Mouse (Mus musculus) CH12.LX (cell line): ENCODE data around the gene Vamp9. TPM values are rescaled to one million over a fixed set of nuclear protein-coding genes. Genes with fewer than 3 reads are reported as not detected.

ENCODE experiments used
- DNase-seq: peaks from one replicate; pipeline ENCODE4 v3.0.0-alpha.2; 2013; ENCODE audit errors: extremely low read depth
- H3K27ac ChIP-seq: 2 replicates; pipeline ENCODE4 v1.5.1; 2012; ENCODE audit warnings: low read depth, mild to moderate bottlenecking, control low read depth, moderate library complexity; ENCODE audit not compliant: insufficient read depth
- H3K27me3 ChIP-seq: replicated peaks from 2 replicates; pipeline ENCODE3; 2012; ENCODE audit warnings: inconsistent platforms
- H3K36me3 ChIP-seq, 2 experiments: replicated peaks in 1 of 2; 2 replicates each; pipeline versions ENCODE3 to v1.6.1; 2012; ENCODE audit warnings: inconsistent platforms in 1 of 2, low read length in 1 of 2, mild to moderate bottlenecking in 1 of 2, mixed read lengths in 1 of 2, moderate library complexity in 1 of 2; ENCODE audit not compliant: control insufficient read depth in 1 of 2, insufficient read depth in 1 of 2
- H3K4me1 ChIP-seq, 2 experiments: 2 replicates each; pipeline ENCODE4 v1.6.1; 2012; ENCODE audit warnings: inconsistent platforms in 1 of 2, moderate library complexity in 1 of 2; ENCODE audit not compliant: insufficient read depth in 2 of 2, control insufficient read depth in 1 of 2
- H3K4me2 ChIP-seq: 2 replicates; pipeline ENCODE4 v1.6.1; 2012; ENCODE audit warnings: low read depth, mild to moderate bottlenecking, control low read depth; ENCODE audit not compliant: poor library complexity, insufficient read depth, severe bottlenecking
- H3K4me3 ChIP-seq, 3 experiments: fragments of 150-350 bp in 1 of 3; sonication (generic) in 1 of 3; replicated peaks in 1 of 3; 2 replicates each; pipeline versions ENCODE3 to v1.5.1; 2011 to 2012; ENCODE audit warnings: low read depth in 2 of 3, low read length in 2 of 3, mild to moderate bottlenecking in 2 of 3, moderate library complexity in 2 of 3, control low read depth in 1 of 3, improper control_type of control experiment in 1 of 3, inconsistent platforms in 1 of 3, mixed read lengths in 1 of 3; ENCODE audit not compliant: poor library complexity in 1 of 3
- H3K79me2 ChIP-seq: replicated peaks from 2 replicates; pipeline ENCODE4 v1.6.1; 2012; ENCODE audit warnings: mild to moderate bottlenecking, moderate library complexity; ENCODE audit not compliant: control insufficient read depth, poor library complexity, insufficient read depth, severe bottlenecking; ENCODE audit errors: extremely low read depth
- H3K9ac ChIP-seq: 2 replicates; pipeline ENCODE4 v1.6.1; 2012; ENCODE audit warnings: low read depth, mild to moderate bottlenecking, control low read depth, moderate library complexity; ENCODE audit not compliant: insufficient read depth
- H3K9me3 ChIP-seq: replicated peaks from 2 replicates; pipeline ENCODE3; 2012; ENCODE audit warnings: low read length, inconsistent platforms, mixed read lengths
- BHLHE40 ChIP-seq: IDR thresholded peaks from 2 replicates; pipeline ENCODE4 v1.6.1; 2011; ENCODE audit warnings: mild to moderate bottlenecking, low read depth, low read length, improper control_type of control experiment
- CHD1 ChIP-seq: IDR thresholded peaks from 2 replicates; pipeline ENCODE4 v1.6.1; 2012; ENCODE audit warnings: low read depth, low read length, improper control_type of control experiment, inconsistent platforms
- CHD2 ChIP-seq: IDR thresholded peaks from 2 replicates; pipeline ENCODE4 v1.6.1; 2011; ENCODE audit warnings: low read length, improper control_type of control experiment
- E2F4 ChIP-seq: IDR thresholded peaks from 2 replicates; pipeline ENCODE4 v1.6.1; 2011; ENCODE audit warnings: low read depth, low read length, improper control_type of control experiment; ENCODE audit not compliant: insufficient replicate concordance
- ELF1 ChIP-seq: IDR thresholded peaks from 2 replicates; pipeline ENCODE4 v1.6.1; 2014; ENCODE audit warnings: low read depth, mild to moderate bottlenecking, inconsistent platforms, low read length, improper control_type of control experiment
- ETS1 ChIP-seq: conservative IDR thresholded peaks from 2 replicates; pipeline ENCODE4 v1.6.1; 2012; ENCODE audit warnings: low read depth, mild to moderate bottlenecking, inconsistent platforms, low read length, improper control_type of control experiment, moderate library complexity
- GABPA ChIP-seq: IDR thresholded peaks from 2 replicates; pipeline ENCODE4 v1.6.1; 2012; ENCODE audit warnings: low read depth, low read length, improper control_type of control experiment, inconsistent platforms; ENCODE audit not compliant: insufficient replicate concordance
- HCFC1 ChIP-seq: IDR thresholded peaks from 2 replicates; pipeline ENCODE4 v1.6.1; 2012; ENCODE audit warnings: low read depth, mild to moderate bottlenecking, inconsistent platforms, low read length, improper control_type of control experiment
- IRF4 ChIP-seq: IDR thresholded peaks from 2 replicates; pipeline ENCODE4 v1.6.1; 2014; ENCODE audit warnings: low read depth, mild to moderate bottlenecking, inconsistent platforms, low read length, improper control_type of control experiment
- JUND ChIP-seq: conservative IDR thresholded peaks from 2 replicates; pipeline ENCODE4 v1.6.1; 2011; ENCODE audit warnings: low read depth, low read length, improper control_type of control experiment
- KAT2A ChIP-seq: IDR thresholded peaks from 2 replicates; pipeline ENCODE4 v1.6.1; 2012; ENCODE audit warnings: low read length, improper control_type of control experiment, inconsistent platforms; ENCODE audit not compliant: insufficient replicate concordance
- MAFK ChIP-seq: IDR thresholded peaks from 2 replicates; pipeline ENCODE4 v1.6.1; 2011; ENCODE audit warnings: low read length, improper control_type of control experiment; ENCODE audit not compliant: insufficient replicate concordance
- MAX ChIP-seq: IDR thresholded peaks from 2 replicates; pipeline ENCODE4 v1.6.1; 2011; ENCODE audit warnings: low read length, improper control_type of control experiment
- MAZ ChIP-seq: IDR thresholded peaks from 2 replicates; pipeline ENCODE4 v1.6.1; 2012; ENCODE audit warnings: low read depth, mild to moderate bottlenecking, inconsistent platforms, low read length, improper control_type of control experiment, moderate library complexity
- MEF2A ChIP-seq: IDR thresholded peaks from 2 replicates; pipeline ENCODE4 v1.6.1; 2014; ENCODE audit warnings: low read depth, mild to moderate bottlenecking, inconsistent platforms, low read length, improper control_type of control experiment, borderline replicate concordance
- MXI1 ChIP-seq: IDR thresholded peaks from 2 replicates; pipeline ENCODE4 v1.6.1; 2011; ENCODE audit warnings: mild to moderate bottlenecking, low read depth, low read length, improper control_type of control experiment
- MYC ChIP-seq: IDR thresholded peaks from 2 replicates; pipeline ENCODE4 v1.6.1; 2011; ENCODE audit warnings: low read depth, mild to moderate bottlenecking, improper control_type of control experiment, low read length
- NELFE ChIP-seq: IDR thresholded peaks from 2 replicates; pipeline ENCODE4 v1.6.1; 2011; ENCODE audit warnings: low read depth, low read length, improper control_type of control experiment
- NRF1 ChIP-seq: IDR thresholded peaks from 2 replicates; pipeline ENCODE4 v1.6.1; 2014; ENCODE audit warnings: low read depth, mild to moderate bottlenecking, inconsistent platforms, low read length, improper control_type of control experiment, moderate library complexity
- PAX5 ChIP-seq: IDR thresholded peaks from 2 replicates; pipeline ENCODE4 v1.6.1; 2012; ENCODE audit warnings: low read length, inconsistent platforms, mixed read lengths
- POLR2A ChIP-seq: IDR thresholded peaks from 2 replicates; pipeline ENCODE4 v1.6.1; 2011; ENCODE audit warnings: low read depth, mild to moderate bottlenecking, improper control_type of control experiment, low read length
- POLR2AphosphoS2 ChIP-seq: IDR thresholded peaks from 2 replicates; pipeline ENCODE4 v1.6.1; 2011; ENCODE audit warnings: low read depth, low read length, improper control_type of control experiment
- RAD21 ChIP-seq: IDR thresholded peaks from 2 replicates; pipeline ENCODE4 v1.6.1; 2011; ENCODE audit warnings: low read depth, mild to moderate bottlenecking, low read length, improper control_type of control experiment, moderate library complexity
- SIN3A ChIP-seq: IDR thresholded peaks from 2 replicates; pipeline ENCODE4 v1.6.1; 2012; ENCODE audit warnings: low read length, improper control_type of control experiment, inconsistent platforms
- TBP ChIP-seq: conservative IDR thresholded peaks from 2 replicates; pipeline ENCODE4 v1.6.1; 2011; ENCODE audit warnings: low read depth, low read length, improper control_type of control experiment
- TCF12 ChIP-seq: IDR thresholded peaks from 2 replicates; pipeline ENCODE4 v1.6.1; 2014; ENCODE audit warnings: low read depth, mild to moderate bottlenecking, inconsistent platforms, low read length, improper control_type of control experiment
- UBTF ChIP-seq: IDR thresholded peaks from 2 replicates; pipeline ENCODE4 v1.6.1; 2012; ENCODE audit warnings: low read depth, mild to moderate bottlenecking, inconsistent platforms, low read length, improper control_type of control experiment, moderate library complexity
- USF1 ChIP-seq: IDR thresholded peaks from 2 replicates; pipeline ENCODE4 v1.6.1; 2014; ENCODE audit warnings: low read depth, mild to moderate bottlenecking, inconsistent platforms, low read length, improper control_type of control experiment
- USF2 ChIP-seq: conservative IDR thresholded peaks from 2 replicates; pipeline ENCODE4 v1.6.1; 2011; ENCODE audit warnings: low read depth, low read length, improper control_type of control experiment
- ZC3H11A ChIP-seq: IDR thresholded peaks from 2 replicates; pipeline ENCODE4 v1.6.1; 2012; ENCODE audit warnings: low read depth, mild to moderate bottlenecking, inconsistent platforms, low read length, improper control_type of control experiment
- ZKSCAN1 ChIP-seq: IDR thresholded peaks from 2 replicates; pipeline ENCODE4 v1.6.1; 2012; ENCODE audit warnings: low read depth, inconsistent platforms, low read length, improper control_type of control experiment, borderline replicate concordance
- ZMIZ1 ChIP-seq: IDR thresholded peaks from 2 replicates; pipeline ENCODE4 v1.6.1; 2012; ENCODE audit warnings: low read depth, mild to moderate bottlenecking, inconsistent platforms, low read length, improper control_type of control experiment
- ZNF384 ChIP-seq: IDR thresholded peaks from 2 replicates; pipeline ENCODE4 v1.6.1; 2012; ENCODE audit warnings: low read depth, low read length, improper control_type of control experiment, inconsistent platforms
- dilution Hi-C: fragments of 300-500 bp; cut with MboI; formaldehyde crosslinking; loops from 2 replicates; pipeline ENCODE4 v1.14.3; 2020; ENCODE audit warnings: low sequenced_read_pairs; ENCODE audit not compliant: extremely low pct_unique_long_range_greater_than_20kb, extremely low pct_ligation_motif_present
- in situ Hi-C: fragments of 300-500 bp; cut with MboI; formaldehyde crosslinking; loops from 3 replicates; pipeline ENCODE4 v1.14.3; 2019; ENCODE audit warnings: low sequenced_read_pairs, low pct_ligation_motif_present, low pct_unique_long_range_greater_than_20kb, mixed read lengths
- polyA plus RNA-seq: library from polyadenylated mRNA; unstranded; fragments of >175 nt; gene quantifications from 2 replicates; pipeline ENCODE4 v1.2.1, GENCODE M21; 2012; ENCODE audit warnings: low read depth; ENCODE audit not compliant: insufficient read length
- total RNA-seq, 2 experiments: library from RNA; depleted of rRNA; stranded (reverse); fragments of 300-350 nt in 1 of 2; fragments of >200 nt in 1 of 2; gene quantifications; 2 replicates each; pipeline ENCODE4 v1.2.3; 2012 to 2014

Gene Vamp9
- total and polyA plus RNA-seq, 3 experiments, result not detected

- peaks cover 55% of the 10 kb centered on the region for H3K79me2 ChIP-seq
- TF ChIP-seq UBTF (no peak), NELFE (0 out of 2 replicates have a peak, but pooled peaks have one; percentile 34), PAX5 (no peak), E2F4 (peak; percentile 49; the same call in 1 of the 2 replicates), MXI1 (peak; percentile 74; the same call in 1 of the 2 replicates), USF1 (no peak), NRF1 (0 out of 2 replicates have a peak, but pooled peaks have one; percentile 6), RAD21 (no peak), ELF1 (0 out of 2 replicates have a peak, but pooled peaks have one; percentile 32), TCF12 (peak; percentile 28; the same call in 1 of the 2 replicates), BHLHE40 (0 out of 2 replicates have a peak, but pooled peaks have one; percentile 27), HCFC1 (peak; percentile 4; the same call in 1 of the 2 replicates), GABPA (no peak), KAT2A (no peak), ETS1 (no peak), MYC (no peak; the same call in 1 of the 2 replicates), ZNF384 (no peak), MAX (no peak), POLR2AphosphoS2 (no peak), ZMIZ1 (no peak), ZC3H11A (no peak), POLR2A (no peak), TBP (0 out of 2 replicates have a peak, but pooled peaks have one; percentile 16), MEF2A (no peak), IRF4 (0 out of 2 replicates have a peak, but pooled peaks have one; percentile 10), JUND (no peak), MAFK (no peak), SIN3A (peak; percentile 36), MAZ (no peak), CHD1 (no peak), USF2 (no peak), CHD2 (peak; percentile 72), ZKSCAN1 (no peak)
- H3K9me3 ChIP-seq, result peaks cover 3% of the 10 kb centered on the region
- peak overlapping the region; percentile 97 for H3K27ac ChIP-seq
- peak overlapping the region; percentile 74 to 99 (median 97) for H3K4me3 ChIP-seq
- H3K27me3 ChIP-seq, result no peaks in the 10 kb centered on the region
- DNase-seq, result peak; percentile 79
- in situ Hi-C loops, result no loop called here
- peaks cover 6 to 35% of the 10 kb centered on the region in 2 experiments; a peak in 3 of 4 replicates for H3K4me1 ChIP-seq
- H3K36me3 ChIP-seq, result peaks cover 6 to 31% of the 10 kb centered on the region in 2 experiments
- peak overlapping the region; percentile 100 for H3K9ac ChIP-seq
- H3K4me2 ChIP-seq, result peak overlapping the region; percentile 92
- dilution Hi-C loops, result no loop called here
Measured at GRCm38 (mm10) chr5:99977516-99978301, 71.7 kb downstream of the Vamp9 start.
